Mouse (Mus musculus): ENCODE data around the gene Prss43. TPM values are rescaled to one million over a fixed set of nuclear protein-coding genes. Genes with fewer than 3 reads are reported as not detected.
"Not testable (repeated sequence)": the region's sequence is repeated elsewhere in the genome, so short reads cannot be mapped to it uniquely, and the experiment has no call there.

Gene Prss43
- polyA plus RNA-seq, 1 experiment = 0.08 TPM

DNA sequence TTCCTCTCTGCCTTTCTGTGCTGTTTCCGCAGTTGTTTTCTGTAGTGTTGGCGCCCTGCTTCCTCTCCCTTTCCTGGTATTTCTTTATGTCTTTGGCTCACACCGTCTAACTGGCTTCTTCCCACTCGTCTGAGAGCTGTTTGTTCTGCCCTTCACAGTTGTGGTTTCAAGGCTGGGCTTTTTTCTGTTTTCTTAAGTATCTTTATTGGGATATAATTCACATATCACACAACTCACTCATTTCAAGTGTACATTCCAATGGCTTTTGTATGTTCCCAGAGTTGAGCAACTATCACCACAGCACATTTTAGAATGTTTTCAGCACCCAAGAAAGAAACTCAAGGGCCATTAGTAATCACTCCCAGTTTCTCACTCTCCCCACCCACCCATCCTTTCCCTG, 36.0 kb upstream of the Prss43 start:
- WGBS = 83% methylated on average over 4 of the region's 4 CpGs

DNA sequence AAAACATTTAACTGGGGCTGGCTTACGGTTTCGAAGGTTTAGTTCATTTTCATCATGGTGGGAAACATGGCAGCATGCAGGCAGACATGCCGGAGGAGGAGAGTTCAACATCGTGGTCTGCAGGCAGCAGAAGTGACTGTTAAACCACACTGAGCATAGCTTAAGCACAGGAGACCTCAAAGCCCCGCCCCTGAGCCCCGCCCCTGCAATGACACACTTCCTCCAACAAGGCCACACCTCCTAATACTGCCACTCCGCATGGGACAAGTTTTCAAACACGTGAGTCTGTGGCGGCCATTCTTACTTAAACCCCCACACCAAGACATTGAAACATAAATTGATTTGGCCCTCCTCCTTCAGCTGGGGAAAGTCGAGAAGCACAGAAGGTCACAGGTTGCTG, 29.5 kb upstream of the Prss43 start:
- WGBS = 87% methylated on average over 10 of the region's 10 CpGs
- no peak for TF ChIP-seq POLR2A (IDR thresholded peaks at IDR 0.05; ENCODE audit: borderline replicate concordance, insufficient read depth, low read length)
- Histone ChIP-seq H3K27me3 (ENCODE audit: control insufficient read depth, insufficient read depth, low read length) (no peaks in the 10 kb centered on the region), H3K4me3 (replicated peaks; ENCODE audit: insufficient read depth, low read depth, low read length) (no peak overlapping the region), H3K4me1 (ENCODE audit: control insufficient read depth, insufficient read depth, low read length) (no peaks in the 10 kb centered on the region), H3K27ac (ENCODE audit: insufficient read depth, low read length) (no peak overlapping the region)
- DNase-seq = no peak

More for the DNA sequence above, 36.0 kb upstream of the Prss43 start:
- Histone ChIP-seq H3K4me1 (ENCODE audit: control insufficient read depth, insufficient read depth, low read length) (no peaks in the 10 kb centered on the region), H3K27ac (ENCODE audit: insufficient read depth, low read length) (no peak overlapping the region), H3K27me3 (ENCODE audit: control insufficient read depth, insufficient read depth, low read length) (no peaks in the 10 kb centered on the region), H3K4me3 (replicated peaks; ENCODE audit: insufficient read depth, low read depth, low read length) (no peak overlapping the region)
- DNase-seq = no peak
- TF ChIP-seq CTCF (IDR thresholded peaks at IDR 0.05; ENCODE audit: borderline replicate concordance, insufficient read depth, low read depth, low read length) = no peak
- TF ChIP-seq POLR2A (IDR thresholded peaks at IDR 0.05; ENCODE audit: borderline replicate concordance, insufficient read depth, low read length) = no peak

DNA sequence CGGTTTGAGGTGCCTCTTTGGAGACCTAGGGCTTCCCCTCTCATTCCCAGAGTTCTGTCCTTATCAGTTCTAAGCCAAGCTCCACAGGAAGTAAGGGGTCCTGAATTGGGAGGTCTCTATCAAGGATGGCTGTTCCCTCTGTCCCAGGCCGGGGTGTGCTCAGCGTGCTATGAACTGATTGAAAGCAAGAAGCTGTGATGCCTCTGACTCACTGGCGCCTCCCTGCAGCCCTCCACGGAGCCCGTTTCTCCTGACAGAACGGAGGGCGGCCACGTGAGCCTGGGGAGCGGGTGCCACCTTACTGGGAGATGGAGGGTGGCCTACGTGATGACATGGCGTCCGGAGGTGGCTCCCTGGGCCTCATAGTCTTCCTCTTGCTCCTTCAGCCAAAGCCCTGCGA, 28.6 kb upstream of the Prss43 start, which contains the start of gene Prss42:
TSS of gene Prss42 (plus strand) at position 301 of the 400 bp plus-strand sequence.
- H3K4me3 ChIP-seq (replicated peaks; ENCODE audit: insufficient read depth, low read depth, low read length) = no peak within 1 kb of the TSS
- DNase-seq = no peak
- H3K27ac ChIP-seq (ENCODE audit: insufficient read depth, low read length) = no peak within 1 kb of the TSS
- WGBS = 89% methylated on average over 14 of the region's 14 CpGs
- H3K4me1 ChIP-seq (ENCODE audit: control insufficient read depth, insufficient read depth, low read length) = no peaks in the 10 kb centered on the region
- H3K27me3 ChIP-seq (ENCODE audit: control insufficient read depth, insufficient read depth, low read length) = no peaks in the 10 kb centered on the region
- TF ChIP-seq CTCF (IDR thresholded peaks at IDR 0.05; ENCODE audit: borderline replicate concordance, insufficient read depth, low read depth, low read length) = no peak
- no peak for TF ChIP-seq POLR2A (IDR thresholded peaks at IDR 0.05; ENCODE audit: borderline replicate concordance, insufficient read depth, low read length)

DNA sequence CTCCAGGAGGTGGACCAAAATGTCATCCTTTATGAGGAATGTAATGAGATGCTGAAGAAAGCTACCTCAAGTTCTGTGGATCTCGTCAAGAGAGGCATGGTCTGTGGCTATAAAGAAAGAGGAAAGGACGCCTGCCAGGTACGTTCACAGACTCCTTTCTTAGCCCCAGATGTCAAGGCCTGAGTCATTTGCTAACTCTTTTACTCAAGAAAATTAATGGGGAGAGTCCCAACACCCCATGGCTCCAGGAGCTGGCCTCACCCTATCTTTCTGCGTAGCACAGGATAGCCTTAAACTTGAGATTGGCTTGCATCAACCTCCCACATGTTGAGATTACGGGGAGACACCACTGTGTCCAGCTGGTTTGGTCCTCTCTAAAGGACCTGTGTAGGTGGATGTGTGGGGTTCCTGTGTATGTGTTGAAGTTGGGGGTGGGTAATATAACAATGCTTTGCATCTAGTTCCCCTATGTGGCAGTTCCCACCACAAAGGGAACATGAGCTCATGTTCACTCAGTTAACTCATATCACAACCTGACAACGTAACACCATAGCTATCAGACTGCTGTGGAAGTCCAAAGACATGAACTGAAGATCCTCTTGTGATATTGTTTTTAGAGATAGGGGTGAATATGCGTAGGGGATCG, 25.5 kb upstream of the Prss43 start:
- Histone ChIP-seq H3K27ac (ENCODE audit: insufficient read depth, low read length) (no peak overlapping the region), H3K4me1 (ENCODE audit: control insufficient read depth, insufficient read depth, low read length) (no peaks in the 10 kb centered on the region), H3K4me3 (replicated peaks; ENCODE audit: insufficient read depth, low read depth, low read length) (no peak overlapping the region), H3K27me3 (ENCODE audit: control insufficient read depth, insufficient read depth, low read length) (no peaks in the 10 kb centered on the region)
- no peak for DNase-seq
- 93% methylated on average over 8 of the region's 8 CpGs for WGBS
- no peak for TF ChIP-seq CTCF (IDR thresholded peaks at IDR 0.05; ENCODE audit: borderline replicate concordance, insufficient read depth, low read depth, low read length)
- TF ChIP-seq POLR2A (IDR thresholded peaks at IDR 0.05; ENCODE audit: borderline replicate concordance, insufficient read depth, low read length) = no peak

DNA sequence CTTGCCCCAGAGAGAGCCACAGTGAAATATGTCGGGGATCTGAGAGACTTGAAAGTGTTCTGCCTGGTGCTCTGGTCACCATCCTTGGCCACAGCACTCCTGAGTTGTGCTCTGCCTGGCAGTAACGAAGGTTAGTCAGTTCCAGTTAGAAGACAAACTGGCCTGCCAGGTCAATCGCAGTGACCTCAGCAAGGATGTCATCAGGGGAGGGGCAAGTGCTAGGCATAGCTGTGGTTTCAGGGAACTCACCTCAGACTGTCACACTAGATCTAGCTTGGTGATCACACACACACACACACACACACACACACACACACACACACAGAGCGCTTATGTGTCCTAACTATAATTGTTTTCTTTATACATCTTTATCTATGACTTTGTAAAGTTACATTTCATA, 23.2 kb upstream of the Prss43 start:
- Histone ChIP-seq H3K27me3 (ENCODE audit: control insufficient read depth, insufficient read depth, low read length) (no peaks in the 10 kb centered on the region), H3K27ac (ENCODE audit: insufficient read depth, low read length) (no peak overlapping the region), H3K4me3 (replicated peaks; ENCODE audit: insufficient read depth, low read depth, low read length) (no peak overlapping the region), H3K4me1 (ENCODE audit: control insufficient read depth, insufficient read depth, low read length) (no peaks in the 10 kb centered on the region)
- DNase-seq = no peak
- no peak for TF ChIP-seq POLR2A (IDR thresholded peaks at IDR 0.05; ENCODE audit: borderline replicate concordance, insufficient read depth, low read length)
- TF ChIP-seq CTCF (IDR thresholded peaks at IDR 0.05; ENCODE audit: borderline replicate concordance, insufficient read depth, low read depth, low read length) = no peak
- whole genome bisulfite sequencing = 71% methylated on average over 4 of the region's 4 CpGs

DNA sequence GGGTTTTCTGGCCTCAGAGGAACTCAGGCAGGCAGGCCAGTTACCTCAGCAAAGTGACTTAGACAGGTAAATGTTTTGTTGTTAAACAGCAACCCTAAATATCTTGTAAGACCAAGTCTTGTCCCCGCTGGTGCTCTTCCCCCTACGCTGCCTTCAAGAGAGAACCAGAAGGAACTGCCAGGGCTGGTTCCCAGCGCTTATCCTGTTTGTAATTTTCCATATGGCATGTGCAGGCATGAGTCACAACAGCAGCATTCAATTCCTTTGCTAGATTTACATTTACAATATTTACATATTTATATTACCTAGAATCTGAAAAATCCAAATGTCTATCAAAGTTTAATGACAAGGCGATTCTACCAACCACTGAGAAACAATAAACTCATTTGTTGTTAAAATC, 16.4 kb upstream of the Prss43 start:
- DNase-seq = no peak
- no peaks in the 10 kb centered on the region for H3K27me3 ChIP-seq (ENCODE audit: control insufficient read depth, insufficient read depth, low read length)
- TF ChIP-seq CTCF (IDR thresholded peaks at IDR 0.05; ENCODE audit: borderline replicate concordance, insufficient read depth, low read depth, low read length) (no peak), POLR2A (IDR thresholded peaks at IDR 0.05; ENCODE audit: borderline replicate concordance, insufficient read depth, low read length) (no peak)
- no peak overlapping the region for H3K4me3 ChIP-seq (replicated peaks; ENCODE audit: insufficient read depth, low read depth, low read length)
- no peak overlapping the region for H3K27ac ChIP-seq (ENCODE audit: insufficient read depth, low read length)
- H3K4me1 ChIP-seq (ENCODE audit: control insufficient read depth, insufficient read depth, low read length) = no peaks in the 10 kb centered on the region; the same call in 1 of the 2 replicates
- WGBS = 92% methylated on average over 4 of the region's 4 CpGs

DNA sequence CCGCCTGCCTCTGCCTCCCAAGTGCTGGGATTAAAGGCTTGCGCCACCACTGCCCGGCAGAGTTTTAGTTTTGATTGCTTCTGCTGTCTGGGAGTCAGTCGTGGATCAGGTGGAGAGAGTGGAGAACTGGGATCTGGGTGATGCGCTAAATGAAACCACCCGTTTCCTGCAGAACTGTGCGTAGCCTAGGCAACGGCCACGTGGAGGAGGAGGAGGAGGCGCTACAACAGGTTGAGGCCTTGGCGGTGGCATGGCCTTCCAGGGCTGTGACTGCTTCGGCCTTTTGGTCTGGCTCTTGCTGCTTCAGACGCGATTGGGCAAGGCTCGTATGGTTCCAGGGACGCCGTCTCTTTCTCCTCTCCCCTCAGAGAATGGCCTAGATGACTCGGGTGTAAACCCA, 12.7 kb upstream of the Prss43 start, which contains the start of gene Prss44:
TSS of gene Prss44 (plus strand) at position 206 of the 400 bp plus-strand sequence.
- DNase-seq = no peak
- WGBS = 64% methylated on average over 18 of the region's 18 CpGs
- H3K4me1 ChIP-seq (ENCODE audit: control insufficient read depth, insufficient read depth, low read length) = no peaks in the 10 kb centered on the region; the same call in 1 of the 2 replicates

DNA sequence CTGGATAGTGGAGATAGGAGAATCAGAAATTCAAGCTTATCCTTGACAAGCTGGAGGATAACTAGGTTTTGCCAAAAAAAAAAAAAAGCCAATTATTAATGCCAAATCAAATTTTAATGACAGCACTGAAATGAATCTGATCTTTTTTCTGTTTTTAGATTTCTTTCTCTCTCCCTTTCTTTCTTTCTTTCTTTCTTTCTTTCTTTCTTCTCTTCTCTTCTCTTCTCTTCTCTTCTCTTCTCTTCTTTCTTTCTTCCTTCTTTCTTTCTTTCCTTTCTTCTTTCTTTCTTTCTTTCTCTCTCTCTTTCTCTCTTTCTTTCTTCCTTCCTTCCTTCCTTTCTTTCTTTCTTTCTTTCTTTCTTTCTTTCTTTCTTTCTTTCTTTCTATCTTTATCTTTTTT, 5.9 kb upstream of the Prss43 start:
- DNase-seq; H3K4me3 ChIP-seq (replicated peaks; ENCODE audit: insufficient read depth, low read depth, low read length); H3K4me1 ChIP-seq (ENCODE audit: control insufficient read depth, insufficient read depth, low read length): not testable (repeated sequence)

More for the DNA sequence above, 12.7 kb upstream of the Prss43 start, which contains the start of gene Prss44:
- no peak within 1 kb of the TSS for H3K4me3 ChIP-seq (replicated peaks; ENCODE audit: insufficient read depth, low read depth, low read length)
- no peak within 1 kb of the TSS for H3K27ac ChIP-seq (ENCODE audit: insufficient read depth, low read length)
- TF ChIP-seq POLR2A (IDR thresholded peaks at IDR 0.05; ENCODE audit: borderline replicate concordance, insufficient read depth, low read length) = no peak
- no peak for TF ChIP-seq CTCF (IDR thresholded peaks at IDR 0.05; ENCODE audit: borderline replicate concordance, insufficient read depth, low read depth, low read length)
- no peaks in the 10 kb centered on the region for H3K27me3 ChIP-seq (ENCODE audit: control insufficient read depth, insufficient read depth, low read length)

More for the DNA sequence above, 5.9 kb upstream of the Prss43 start:
- not testable (repeated sequence) for H3K27me3 ChIP-seq (ENCODE audit: control insufficient read depth, insufficient read depth, low read length); H3K27ac ChIP-seq (ENCODE audit: insufficient read depth, low read length)
